Mouse (Mus musculus): ENCODE results near the gene Trnau1ap.
A peak's percentile ranks its signal among the peaks of the same experiment; 100 is the strongest.

Gene Trnau1ap

GRCm38 (mm10) chr4:132329115-132329834 lies at the start of gene Trnau1ap:
Gene Trnau1ap, minus strand, starts transcription at chr4:132329538.
- peak; percentile 96 for DNase-seq

GRCm38 (mm10) chr4:132373820-132374219 lies 44.5 kb upstream of the Trnau1ap start:
- no peak for DNase-seq

DNA sequence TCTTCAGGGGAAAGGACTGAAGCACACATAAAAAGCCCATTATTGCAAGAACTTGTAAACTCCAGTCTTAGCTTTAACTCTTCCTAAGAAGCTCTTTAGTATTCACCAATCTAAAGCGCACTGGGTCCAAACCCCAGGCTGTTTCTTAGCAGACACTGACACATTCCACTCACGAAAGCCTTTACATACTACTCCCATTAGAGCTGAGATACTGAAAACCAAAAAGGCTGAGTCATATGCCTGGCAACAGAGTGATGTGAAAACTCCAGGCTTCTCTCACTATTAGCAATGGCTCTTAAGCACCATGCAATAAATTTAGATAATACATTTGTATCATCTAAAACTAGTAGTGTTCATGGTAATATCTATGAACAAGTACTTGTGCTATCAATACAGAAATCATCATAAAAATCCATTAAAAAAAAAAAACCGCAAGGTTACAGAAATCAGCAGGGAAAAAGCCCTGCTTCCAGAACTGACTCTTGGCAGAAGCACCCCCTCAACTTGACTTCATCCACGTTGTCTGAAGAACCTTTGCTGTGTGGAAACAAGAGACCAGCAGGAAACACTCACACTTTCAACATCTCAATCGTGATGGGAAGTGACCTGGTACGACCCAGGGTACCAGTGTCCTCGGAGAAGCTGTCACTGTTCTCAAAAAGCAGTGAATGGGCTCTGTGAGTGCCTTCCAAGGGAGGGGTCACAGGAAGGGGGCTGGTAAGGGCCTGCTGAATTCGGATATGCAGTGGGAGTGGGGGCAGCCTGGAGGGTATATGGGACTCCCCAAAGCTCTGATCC lies 40.8 kb upstream of the Trnau1ap start:
- no peak for DNase-seq

- no peak for DNase-seq
Measured at GRCm38 (mm10) chr4:132367480-132368201, 38.3 kb upstream of the Trnau1ap start.

DNA sequence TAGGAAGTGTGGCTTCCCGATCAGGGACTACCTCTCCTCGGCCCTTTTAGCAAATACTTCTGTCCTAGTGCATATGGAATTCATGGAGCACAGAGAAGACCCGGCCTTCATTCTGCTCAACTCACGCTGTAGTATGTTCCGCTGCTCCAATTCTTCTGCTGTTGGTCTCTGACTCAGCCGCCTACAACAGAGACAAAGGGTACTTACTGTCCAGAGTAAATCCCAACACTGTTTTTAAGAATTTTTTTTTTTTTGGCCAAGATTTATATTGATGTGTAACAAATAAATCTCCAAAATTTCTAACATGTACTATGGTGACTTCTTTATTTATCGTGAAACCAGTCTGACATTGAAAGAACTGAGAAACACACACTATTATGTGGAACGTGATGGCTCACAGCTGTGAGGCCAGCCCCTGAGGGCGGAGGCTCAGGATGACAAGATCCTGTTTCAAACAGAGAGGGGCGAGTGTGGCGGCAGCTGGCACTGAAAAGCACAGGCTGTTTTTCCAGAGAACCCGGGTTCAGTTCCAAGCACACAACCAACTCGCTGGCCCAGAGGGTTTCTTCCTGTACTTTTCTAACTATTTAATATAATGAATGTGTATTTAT lies 36.2 kb upstream of the Trnau1ap start:
- DNase-seq: peak; percentile 39

DNA sequence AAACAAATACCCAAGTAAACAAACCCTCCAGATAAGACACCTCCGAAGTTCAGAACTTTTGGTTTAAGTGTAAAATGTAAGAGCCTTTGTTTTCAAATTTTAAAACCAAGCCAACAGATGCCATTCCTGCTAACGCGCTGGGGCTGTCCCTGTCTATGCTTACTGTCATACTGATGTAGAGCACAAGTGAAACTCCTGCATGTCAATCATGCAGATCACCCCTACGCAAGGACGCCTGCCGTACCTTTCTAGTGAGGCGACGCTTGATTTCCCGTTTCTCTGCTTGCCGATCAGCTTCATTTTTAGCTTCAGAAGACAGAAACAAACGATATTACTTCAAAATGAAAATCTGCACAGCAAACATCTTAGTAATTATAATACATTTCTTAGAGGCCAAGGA lies 34.1 kb upstream of the Trnau1ap start:
- no peak for DNase-seq

DNA sequence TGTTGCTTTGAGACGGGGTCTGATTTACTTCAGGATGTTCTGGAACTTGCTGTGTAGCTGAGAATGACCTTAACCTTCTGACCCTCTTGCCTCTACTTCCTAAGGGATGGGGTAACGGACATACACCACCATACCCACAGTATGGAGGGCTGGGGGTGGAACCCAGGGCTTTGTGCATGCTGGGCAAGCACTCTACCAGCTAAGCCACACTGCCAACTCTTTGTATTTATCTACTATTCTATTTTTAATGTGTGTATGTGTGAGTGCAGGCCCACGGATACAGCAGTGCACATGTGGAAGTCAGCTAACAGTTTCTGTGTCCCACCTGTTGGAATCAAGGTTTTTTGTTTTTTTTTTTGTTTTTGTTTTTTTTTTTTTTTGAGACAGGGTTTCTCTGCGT lies 30.2 kb upstream of the Trnau1ap start:
- no peak for DNase-seq

- DNase-seq: peak; percentile 69
Measured at GRCm38 (mm10) chr4:132356170-132356569, 26.8 kb upstream of the Trnau1ap start.

DNA sequence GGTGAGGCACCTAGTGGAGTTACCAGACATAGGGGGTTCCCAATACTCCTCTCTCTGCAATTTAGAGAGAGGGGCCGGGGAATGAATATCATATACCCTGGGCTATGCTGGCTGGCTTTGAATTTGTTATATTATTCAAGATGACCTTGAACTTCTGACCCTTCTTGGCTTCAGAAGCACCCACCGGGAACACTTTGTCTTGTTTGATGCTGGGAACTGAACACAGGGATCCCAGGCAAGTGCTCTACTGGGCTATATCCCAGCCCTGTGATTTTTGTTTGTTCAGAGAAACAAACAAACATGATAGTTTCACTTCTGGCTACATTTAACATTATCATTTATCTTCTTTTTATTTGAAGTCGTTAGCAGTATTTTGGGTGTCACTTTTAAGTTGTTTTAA lies 26.1 kb upstream of the Trnau1ap start:
- DNase-seq: no peak

DNA sequence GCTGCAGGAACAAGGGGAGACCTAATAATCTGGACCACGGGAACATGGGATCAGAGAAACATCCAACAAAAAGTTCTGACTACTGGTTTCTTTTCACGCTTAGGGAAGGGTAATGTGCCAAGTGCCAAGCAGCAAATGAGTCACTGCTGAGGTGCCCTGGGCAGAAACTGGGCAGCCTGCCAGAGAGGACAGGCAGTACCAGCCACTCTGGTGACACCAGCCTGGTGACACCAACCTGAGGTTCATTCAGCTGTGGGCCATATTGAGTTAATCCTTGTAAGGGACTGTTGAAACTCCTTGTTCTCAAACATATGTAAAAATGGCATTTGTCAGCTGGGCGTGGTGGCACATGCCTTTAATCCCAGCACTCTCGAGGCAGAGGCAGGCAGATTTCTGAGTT lies 25.2 kb upstream of the Trnau1ap start:
- DNase-seq: peak; percentile 61

DNA sequence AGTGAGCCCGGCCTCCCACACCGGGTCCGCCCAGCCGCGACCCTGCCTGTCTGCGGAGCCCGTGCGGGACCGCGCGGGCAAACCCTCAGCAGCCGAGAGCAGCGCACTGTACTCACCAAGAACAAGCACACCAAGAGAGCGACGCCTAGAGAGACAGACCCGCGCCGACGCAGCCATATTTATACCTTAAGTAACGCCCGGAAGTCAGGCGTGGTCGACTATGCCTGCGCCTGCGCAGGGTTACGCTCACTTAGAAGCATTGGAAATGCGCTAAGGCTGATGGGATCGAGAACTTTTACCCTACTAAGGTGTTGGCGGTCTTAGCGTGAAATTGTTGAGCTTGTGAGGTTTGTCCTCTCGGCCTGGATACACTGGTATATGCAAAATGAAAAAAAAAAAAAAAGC lies 24.1 kb upstream of the Trnau1ap start, which contains the start of gene Rcc1:
Rcc1 (minus strand) TSS at position 125 of the 405 bp plus-strand sequence.
- DNase-seq: peak; percentile 93

DNA sequence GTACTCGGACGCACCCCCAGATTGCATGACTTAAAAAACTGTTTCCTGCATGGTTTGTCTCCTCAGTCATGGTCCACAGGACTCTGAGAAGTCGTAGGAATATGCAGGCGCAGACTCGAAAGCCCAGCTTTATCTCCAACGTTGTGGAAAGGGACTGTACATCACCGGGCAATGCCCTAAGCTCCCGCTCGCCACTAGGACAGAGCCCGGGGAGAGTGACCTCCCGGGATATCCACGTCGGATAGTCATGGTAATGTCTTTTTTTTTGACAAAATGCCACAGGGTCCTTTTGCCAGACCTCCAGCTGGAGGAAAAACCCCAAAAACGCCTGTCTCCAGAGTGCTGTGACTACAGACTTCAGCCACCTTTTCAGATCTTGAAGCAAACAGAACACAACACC lies 23.4 kb upstream of the Trnau1ap start:
- peak; percentile 43 for DNase-seq

DNA sequence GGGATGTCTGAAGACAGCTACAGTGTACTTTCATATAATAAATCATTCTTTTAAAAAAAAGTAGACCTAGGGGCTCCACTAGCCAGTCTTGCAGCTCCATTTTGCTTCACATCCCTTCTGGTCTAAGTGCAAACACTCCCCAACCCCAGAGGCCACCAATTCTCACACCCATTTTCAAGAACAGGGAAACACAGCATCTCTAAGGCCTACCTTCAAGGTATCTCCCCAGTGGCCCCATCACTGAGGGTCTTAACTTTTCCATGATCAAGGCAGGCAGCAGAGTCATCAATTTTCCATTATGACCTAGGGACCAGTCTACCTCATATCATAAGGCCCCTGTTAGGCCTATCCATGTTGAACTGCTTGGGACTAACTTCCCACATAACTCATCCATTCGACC lies 22.1 kb upstream of the Trnau1ap start:
- DNase-seq: no peak

- DNase-seq: no peak
Measured at GRCm38 (mm10) chr4:132350854-132351253, 21.5 kb upstream of the Trnau1ap start.

- no peak for DNase-seq
Measured at GRCm38 (mm10) chr4:132350123-132350740, 20.9 kb upstream of the Trnau1ap start.

GRCm38 (mm10) chr4:132349495-132350122 lies 20.3 kb upstream of the Trnau1ap start:
- no peak for DNase-seq

DNA sequence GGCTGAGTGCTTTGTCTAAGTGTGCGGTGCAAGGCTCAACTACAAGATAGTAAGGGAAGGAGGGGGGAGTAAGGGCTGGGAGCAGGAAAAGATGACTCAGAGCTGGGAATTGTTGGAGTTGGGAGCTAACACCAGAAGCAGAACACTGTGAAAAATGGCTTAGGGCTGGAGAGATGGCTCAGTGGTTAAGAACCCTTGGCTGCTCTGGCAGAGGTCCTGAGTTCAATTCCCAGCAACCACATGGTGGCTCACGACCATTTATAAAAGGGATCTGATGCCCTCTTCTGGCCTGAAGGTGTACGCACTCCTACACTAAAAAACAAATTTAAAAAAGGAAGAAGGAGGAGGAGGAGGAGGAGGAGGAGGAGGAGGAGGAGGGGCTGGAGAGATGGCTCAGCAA lies 17.3 kb upstream of the Trnau1ap start:
- no peak for DNase-seq

DNA sequence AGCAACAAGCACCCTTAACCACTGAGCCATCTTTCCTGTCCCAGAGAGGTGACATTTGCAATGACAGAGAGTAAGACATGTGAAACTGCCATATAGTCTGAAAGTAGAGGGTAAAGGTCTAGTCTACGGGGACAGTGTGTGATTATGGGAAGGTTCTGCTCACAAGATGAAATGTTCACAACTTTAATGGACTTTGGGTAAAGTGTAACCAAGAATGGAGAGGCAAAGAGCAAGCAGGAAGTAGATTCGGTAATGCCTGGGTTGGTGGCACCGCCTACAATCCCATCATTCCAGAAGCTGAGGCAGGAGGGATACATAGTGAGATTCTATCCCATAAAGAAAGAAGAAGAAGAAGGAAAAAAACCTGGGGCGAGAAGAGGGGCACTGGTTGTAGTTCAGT lies 16.9 kb upstream of the Trnau1ap start:
- DNase-seq: peak; percentile 29

DNA sequence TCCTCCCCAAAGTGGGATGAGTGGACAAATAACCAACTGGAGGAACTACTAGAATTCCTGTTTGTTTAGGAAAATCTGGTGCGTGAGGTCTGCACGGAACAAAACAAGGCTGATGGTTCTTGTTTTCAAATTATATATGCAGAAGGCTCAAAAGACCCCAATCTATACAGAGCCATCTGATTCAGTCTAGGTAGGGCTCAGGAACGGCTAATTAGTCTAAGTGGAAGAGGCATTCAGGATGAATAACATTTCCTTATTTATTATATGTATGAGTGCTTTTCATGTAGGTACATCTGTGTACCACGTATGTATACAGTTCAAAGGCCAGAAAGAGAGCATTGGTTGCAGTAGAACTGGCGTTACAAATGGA lies 16.5 kb upstream of the Trnau1ap start:
- no peak for DNase-seq

DNA sequence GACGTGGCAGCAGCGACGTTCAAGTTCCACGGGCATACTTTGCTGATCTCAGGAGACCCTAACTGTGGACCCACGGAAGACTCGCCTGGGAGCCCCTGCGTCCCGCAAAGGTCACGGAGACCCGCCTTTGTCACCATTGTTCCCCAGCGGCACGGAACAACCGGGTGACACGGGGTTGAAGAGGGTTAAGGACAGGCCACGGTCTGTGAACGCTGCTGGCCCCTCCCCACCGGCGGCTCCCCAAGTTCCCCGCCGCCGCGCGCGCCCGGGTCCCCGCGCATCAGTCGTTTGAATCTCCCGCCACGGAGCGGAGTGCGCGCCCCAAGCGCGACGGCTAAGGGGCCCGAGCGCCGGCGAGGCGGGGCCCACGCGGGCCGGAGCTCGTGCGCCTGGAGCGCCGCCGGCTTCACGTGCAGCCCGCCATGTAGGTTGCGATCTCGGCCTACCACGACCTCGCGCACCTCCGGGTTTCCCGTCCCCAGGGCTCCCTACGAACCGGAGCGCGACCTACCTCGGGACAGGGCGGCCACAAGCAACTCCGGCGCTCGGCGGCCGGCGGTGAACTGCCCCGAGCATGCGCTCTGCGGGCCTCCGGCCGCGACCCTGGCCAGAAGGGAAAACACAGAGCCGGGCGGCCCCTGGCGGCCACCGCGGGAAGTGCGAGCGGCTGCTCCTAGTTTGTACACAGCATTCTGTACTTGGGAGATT lies 16.0 kb upstream of the Trnau1ap start:
- DNase-seq: peak; percentile 99

GRCm38 (mm10) chr4:132344403-132345134 lies 15.2 kb upstream of the Trnau1ap start:
- DNase-seq: no peak

Measured in kidney, postnatal 10 days (tissue).